In the genomic region with DNA sequence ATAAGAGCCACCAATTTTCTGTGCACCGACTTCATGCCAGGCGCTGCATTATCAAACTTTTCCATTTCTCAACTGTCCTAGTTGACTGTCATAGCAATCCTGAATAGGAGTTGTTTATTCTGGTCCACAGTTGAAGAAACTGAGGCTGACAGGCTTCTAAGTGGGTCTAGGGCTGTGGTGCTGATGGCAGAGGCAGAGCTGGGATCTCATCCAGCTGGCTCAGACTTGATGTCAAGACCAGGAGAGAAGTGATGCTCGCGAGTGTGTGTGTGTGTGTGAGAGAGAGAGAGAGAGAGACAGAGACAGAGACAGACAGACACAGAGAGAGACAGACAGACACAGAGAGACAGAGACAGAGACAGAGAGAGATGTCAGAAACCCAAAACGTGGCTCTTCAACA, we compare ENCODE assay signal across 22 mouse cellular contexts. TPM values are rescaled to one million over a fixed set of nuclear protein-coding genes. Genes with fewer than 3 reads are reported as not detected.
A peak's percentile ranks its signal among the peaks of the same experiment; 100 is the strongest.
DNase-seq lines count a peak whose midpoint lies in the region; ATAC-seq and TF ChIP-seq lines count a peak whose summit lies in the region.
"Had no signal": no experiment of that assay in that cellular context is flagged by ENCODE, and none has a peak within 500 bp of the region (broad histone marks: within the 10 kb centered on the region; RNA-seq: fewer than 3 reads in every experiment).

No protein-coding gene starts in this region.

- TF ChIP-seq CTCF in hindbrain, postnatal 0 days (IDR thresholded peaks at IDR 0.05; ENCODE audit: low read depth) = no peak
- no peak for TF ChIP-seq CTCF in brain, embryonic 14.5 days (IDR thresholded peaks at IDR 0.05; ENCODE audit: borderline replicate concordance, extremely low read depth, insufficient read depth, insufficient read length)

- 38% methylated on average over 5 of the region's 5 CpGs for WGBS in forebrain, embryonic 16.5 days
- WGBS in forebrain, embryonic 10.5 days = 89% methylated on average over 5 of the region's 5 CpGs
- WGBS in heart, embryonic 15.5 days = 58% methylated on average over 5 of the region's 5 CpGs
- 54% methylated on average over 5 of the region's 5 CpGs for WGBS in hindbrain, postnatal 0 days
- WGBS in hindbrain, embryonic 10.5 days = 82% methylated on average over 5 of the region's 5 CpGs

- H3K4me3 ChIP-seq in forebrain, embryonic 16.5 days (replicated peaks; ENCODE audit: low read length) = no peak overlapping the region
- no peak overlapping the region for H3K4me3 ChIP-seq in forebrain, embryonic 10.5 days
- H3K4me3 ChIP-seq in heart, embryonic 15.5 days = no peak overlapping the region
- H3K4me3 ChIP-seq in hindbrain, postnatal 0 days (ENCODE audit: low read length) = no peak overlapping the region
- H3K4me3 ChIP-seq in hindbrain, embryonic 10.5 days = no peak overlapping the region
- H3K4me3 ChIP-seq: embryonic facial prominence, embryonic 13.5 days; gastrocnemius, adult 2 months; heart, embryonic 12.5 days; intestine, embryonic 15.5 days had no signal

- no peak overlapping the region for H3K4me2 ChIP-seq in forebrain, embryonic 16.5 days (ENCODE audit: low read length)
- peak overlapping the region; percentile 32 for H3K4me2 ChIP-seq in heart, embryonic 15.5 days
- no peak overlapping the region for H3K4me2 ChIP-seq in hindbrain, postnatal 0 days (ENCODE audit: low read depth, low read length)
- H3K4me2 ChIP-seq: embryonic facial prominence, embryonic 13.5 days; heart, embryonic 12.5 days; intestine, embryonic 15.5 days had no signal

- H3K9ac ChIP-seq in forebrain, embryonic 16.5 days (replicated peaks; ENCODE audit: low read depth, low read length) = no peak overlapping the region
- H3K9ac ChIP-seq in heart, embryonic 15.5 days = no peak overlapping the region
- H3K9ac ChIP-seq in hindbrain, postnatal 0 days (replicated peaks; ENCODE audit: low read length) = no peak overlapping the region
- H3K9ac ChIP-seq: embryonic facial prominence, embryonic 13.5 days; heart, embryonic 12.5 days; intestine, embryonic 15.5 days had no signal

- no peaks in the 10 kb centered on the region for H3K36me3 ChIP-seq in forebrain, embryonic 16.5 days (ENCODE audit: control insufficient read depth, insufficient read depth)
- no peaks in the 10 kb centered on the region for H3K36me3 ChIP-seq in forebrain, embryonic 10.5 days (replicated peaks)
- H3K36me3 ChIP-seq in heart, embryonic 15.5 days = no peaks in the 10 kb centered on the region
- no peaks in the 10 kb centered on the region for H3K36me3 ChIP-seq in hindbrain, postnatal 0 days (ENCODE audit: insufficient read depth, low read length)
- H3K36me3 ChIP-seq in hindbrain, embryonic 10.5 days = no peaks in the 10 kb centered on the region
- H3K36me3 ChIP-seq: embryonic facial prominence, embryonic 13.5 days; heart, embryonic 12.5 days; intestine, embryonic 15.5 days had no signal

- no peak overlapping the region for H3K27ac ChIP-seq in forebrain, embryonic 16.5 days (ENCODE audit: low read length)
- no peak overlapping the region for H3K27ac ChIP-seq in forebrain, embryonic 10.5 days
- peak overlapping the region; percentile 42; the same call in 1 of the 2 replicates for H3K27ac ChIP-seq in heart, embryonic 15.5 days
- H3K27ac ChIP-seq in hindbrain, postnatal 0 days = no peak overlapping the region
- no peak overlapping the region for H3K27ac ChIP-seq in hindbrain, embryonic 10.5 days
- H3K27ac ChIP-seq: embryonic facial prominence, embryonic 13.5 days; gastrocnemius, adult 2 months; intestine, embryonic 15.5 days had no signal

- peak; percentile 65 for ATAC-seq in forebrain, embryonic 16.5 days
- ATAC-seq in heart, embryonic 15.5 days (replicated peaks; ENCODE audit: insufficient number of reproducible peaks, insufficient read depth, low FRiP score, low read depth) = no peak
- ATAC-seq in hindbrain, postnatal 0 days = peak; percentile 49; the same call in 1 of the 2 replicates
- ATAC-seq: intestine, embryonic 15.5 days had no signal

- H3K27me3 ChIP-seq in forebrain, embryonic 16.5 days (replicated peaks; ENCODE audit: control insufficient read depth, insufficient read depth, low read length) = no peaks in the 10 kb centered on the region
- H3K27me3 ChIP-seq in forebrain, embryonic 10.5 days (ENCODE audit: poor library complexity, severe bottlenecking) = no peaks in the 10 kb centered on the region
- no peaks in the 10 kb centered on the region for H3K27me3 ChIP-seq in heart, embryonic 15.5 days
- no peaks in the 10 kb centered on the region for H3K27me3 ChIP-seq in hindbrain, postnatal 0 days (ENCODE audit: insufficient read depth, low read length)
- no peaks in the 10 kb centered on the region for H3K27me3 ChIP-seq in hindbrain, embryonic 10.5 days (ENCODE audit: insufficient read depth, poor library complexity, severe bottlenecking)
- H3K27me3 ChIP-seq: embryonic facial prominence, embryonic 13.5 days; heart, embryonic 12.5 days; intestine, embryonic 15.5 days had no signal

- H3K4me1 ChIP-seq in forebrain, embryonic 16.5 days (replicated peaks; ENCODE audit: control insufficient read depth, insufficient read depth, low read length) = peaks cover 9% of the 10 kb centered on the region
- no peaks in the 10 kb centered on the region for H3K4me1 ChIP-seq in forebrain, embryonic 10.5 days
- peaks cover 9% of the 10 kb centered on the region; the same call in 1 of the 2 replicates for H3K4me1 ChIP-seq in heart, embryonic 15.5 days (replicated peaks)
- no peaks in the 10 kb centered on the region for H3K4me1 ChIP-seq in hindbrain, postnatal 0 days (ENCODE audit: insufficient read depth, low read length)
- no peaks in the 10 kb centered on the region for H3K4me1 ChIP-seq in hindbrain, embryonic 10.5 days (replicated peaks)
- H3K4me1 ChIP-seq: embryonic facial prominence, embryonic 13.5 days; intestine, embryonic 15.5 days had no signal

- DNase-seq in forebrain, embryonic 10.5 days (ENCODE audit: extremely low spot score, low spot score) = no peak
- DNase-seq in heart, adult 8-10 months (ENCODE audit: low spot score) = no peak
- peak; percentile 43 for DNase-seq in hindbrain, postnatal 0 days (ENCODE audit: low spot score)
- no peak for DNase-seq in hindbrain, embryonic 10.5 days (ENCODE audit: low spot score)
- DNase-seq in brain, embryonic 14.5 days (ENCODE audit: low read depth) = peak; percentile 74
- DNase-seq in spleen, postnatal 36 days (ENCODE audit: low spot score in 2 of 2) = no peak
- DNase-seq: adrenal gland, adult 2 months; adrenal gland, postnatal 25 days; cerebellum, adult 11 months; cerebellum, adult 9-10 months; cerebellum, postnatal 36 days; gastrocnemius, adult 2 months; gastrocnemius, postnatal 25 days; kidney, adult 18-20 months had no signal

- TF ChIP-seq POLR2A in brain, embryonic 14.5 days (IDR thresholded peaks at IDR 0.05; ENCODE audit: borderline replicate concordance, extremely low read depth, insufficient read depth, insufficient read length, poor library complexity, severe bottlenecking) = no peak

- no peaks in the 10 kb centered on the region for H3K9me3 ChIP-seq in forebrain, embryonic 16.5 days (ENCODE audit: control insufficient read depth, low read length)
- no peaks in the 10 kb centered on the region for H3K9me3 ChIP-seq in forebrain, embryonic 10.5 days
- H3K9me3 ChIP-seq in heart, embryonic 15.5 days (replicated peaks) = no peaks in the 10 kb centered on the region
- no peaks in the 10 kb centered on the region for H3K9me3 ChIP-seq in hindbrain, postnatal 0 days (ENCODE audit: low read length)
- H3K9me3 ChIP-seq in hindbrain, embryonic 10.5 days = no peaks in the 10 kb centered on the region
- H3K9me3 ChIP-seq: embryonic facial prominence, embryonic 13.5 days; heart, embryonic 12.5 days; intestine, embryonic 15.5 days had no signal

RNA-seq across cellular contexts. Expression of a gene that starts 13.2 kb away (rescaled TPM):
- 7.2 and 8.1 TPM in 2 replicates for polyA plus RNA-seq in forebrain, embryonic 16.5 days (2015; fragmentation: Nextera tagmentation; extraction: Ambion mirVana)
- polyA plus RNA-seq in forebrain, embryonic 10.5 days (2016; fragmentation: Nextera tagmentation; extraction: Ambion mirVana) = 2.8 and 3.1 TPM in 2 replicates
- 12.5 and 12.6 TPM in 2 replicates for polyA plus RNA-seq in heart, embryonic 15.5 days (2015; fragmentation: Nextera tagmentation; extraction: Ambion mirVana)
- 1 to 10 TPM; 8.7 to 9.9 (median 9.3) TPM for total RNA-seq in heart, adult 8-10 months (2022)
- 15.2 and 21.1 TPM in 2 replicates for total RNA-seq in hindbrain, postnatal 0 days (2014; rRNA removed)
- 41.8 and 42.2 TPM in 2 replicates for polyA plus RNA-seq in hindbrain, postnatal 0 days (2015; fragmentation: Nextera tagmentation; extraction: Ambion mirVana)
- 3.8 and 4.0 TPM in 2 replicates for polyA plus RNA-seq in hindbrain, embryonic 10.5 days (2016; fragmentation: Nextera tagmentation; extraction: Ambion mirVana)
- polyA plus RNA-seq in brain, embryonic 14.5 days (2012; rRNA removed) = 15.0 and 16.9 TPM in 2 replicates

RNA-seq across cellular contexts. Expression of a gene that starts 27.9 kb away (rescaled TPM):
- polyA plus RNA-seq in forebrain, embryonic 16.5 days (2015; fragmentation: Nextera tagmentation; extraction: Ambion mirVana) = 249 and 250 TPM in 2 replicates
- 205 and 209 TPM in 2 replicates for polyA plus RNA-seq in forebrain, embryonic 10.5 days (2016; fragmentation: Nextera tagmentation; extraction: Ambion mirVana)
- 520 and 606 TPM in 2 replicates for polyA plus RNA-seq in heart, embryonic 15.5 days (2015; fragmentation: Nextera tagmentation; extraction: Ambion mirVana)
- 100 to 1,000 TPM; 726 to 851 (median 790) TPM for total RNA-seq in heart, adult 8-10 months (2022)
- total RNA-seq in hindbrain, postnatal 0 days (2014; rRNA removed) = 123 and 135 TPM in 2 replicates
- 292 and 295 TPM in 2 replicates for polyA plus RNA-seq in hindbrain, postnatal 0 days (2015; fragmentation: Nextera tagmentation; extraction: Ambion mirVana)
- polyA plus RNA-seq in hindbrain, embryonic 10.5 days (2016; fragmentation: Nextera tagmentation; extraction: Ambion mirVana) = 212 and 213 TPM in 2 replicates
- 158 and 181 TPM in 2 replicates for polyA plus RNA-seq in brain, embryonic 14.5 days (2012; rRNA removed)

RNA-seq across cellular contexts. Expression of a gene that starts 58.4 kb away (rescaled TPM):
- 0.44 TPM in 1 of 2 replicates, not detected in the other for polyA plus RNA-seq in forebrain, embryonic 16.5 days (2015; fragmentation: Nextera tagmentation; extraction: Ambion mirVana)
- not detected in 2 replicates for polyA plus RNA-seq in forebrain, embryonic 10.5 days (2016; fragmentation: Nextera tagmentation; extraction: Ambion mirVana)
- 0.82 TPM in 1 of 2 replicates, not detected in the other for polyA plus RNA-seq in heart, embryonic 15.5 days (2015; fragmentation: Nextera tagmentation; extraction: Ambion mirVana)
- 1 to 10 TPM in 2 of 4 experiments, under 1 TPM in 2; 0.44 to 1.4 (median 1.1) TPM for total RNA-seq in heart, adult 8-10 months (2022)
- 0.50 TPM in 1 of 2 replicates, not detected in the other for total RNA-seq in hindbrain, postnatal 0 days (2014; rRNA removed)
- 0.30 and 0.41 TPM in 2 replicates for polyA plus RNA-seq in hindbrain, postnatal 0 days (2015; fragmentation: Nextera tagmentation; extraction: Ambion mirVana)
- 0.14 TPM in 1 of 2 replicates, not detected in the other for polyA plus RNA-seq in hindbrain, embryonic 10.5 days (2016; fragmentation: Nextera tagmentation; extraction: Ambion mirVana)
- polyA plus RNA-seq in brain, embryonic 14.5 days (2012; rRNA removed) = not detected in 2 replicates
- total RNA-seq: ES-E14; granulocyte monocyte progenitor cell, adult 5-6 weeks had no signal
- polyA plus RNA-seq: embryonic facial prominence, embryonic 13.5 days; kidney, embryonic 14.5 days had no signal

Comparison
In these comparisons a context has a peak if more than half of its experiments do, and no peak if none do; other contexts are left out.
1. DNase-seq: peak in hindbrain, postnatal 0 days (single experiment) and brain, embryonic 14.5 days (single experiment); none in forebrain, embryonic 10.5 days (single experiment), heart, adult 8-10 months (single experiment), hindbrain, embryonic 10.5 days (single experiment) and spleen, postnatal 36 days (0 of 2).